In the genomic region with DNA sequence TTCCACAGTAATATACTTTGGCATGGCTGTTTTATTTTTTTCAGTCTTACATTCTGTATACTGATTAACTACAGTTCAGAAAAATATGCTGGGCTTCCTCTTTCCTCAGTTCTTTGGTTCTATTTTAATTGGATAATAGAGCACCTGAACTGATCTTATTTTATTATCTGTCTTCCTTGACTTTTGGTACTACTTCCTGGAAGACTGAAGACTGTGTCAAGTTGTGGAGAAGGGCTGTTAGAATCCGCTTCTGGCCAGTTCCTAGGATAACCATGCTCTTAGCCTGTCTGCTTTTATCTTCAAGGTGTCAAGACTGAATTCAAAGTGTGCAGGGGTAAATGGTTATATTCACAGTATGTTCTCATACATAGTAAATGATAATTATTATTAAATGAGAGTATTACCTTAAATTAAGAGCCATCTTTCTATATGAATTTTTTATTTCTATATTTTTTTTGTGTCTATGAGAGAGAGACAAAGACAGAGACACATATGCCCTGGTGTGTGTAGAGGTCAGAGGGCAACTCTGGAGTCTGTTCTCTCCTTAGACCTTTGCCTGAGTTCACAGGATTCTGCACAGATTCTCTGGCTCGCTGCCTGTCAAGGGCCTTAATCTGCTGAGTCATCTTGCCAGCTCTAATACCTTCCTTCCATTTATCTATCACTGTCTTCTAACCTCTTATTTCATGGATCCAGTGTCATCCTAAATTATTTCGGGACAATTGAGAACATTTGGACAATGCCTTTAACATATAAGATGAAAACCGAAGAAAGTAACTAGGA, we compare ENCODE assay signal across 16 mouse cellular contexts. TPM values are rescaled to one million over a fixed set of nuclear protein-coding genes. Genes with fewer than 3 reads are reported as not detected.
DNase-seq lines count a peak whose midpoint lies in the region; ATAC-seq lines count a peak whose summit lies in the region.
"Had no signal": no experiment of that assay in that cellular context is flagged by ENCODE, and none has a peak within 500 bp of the region (broad histone marks: within the 10 kb centered on the region; RNA-seq: fewer than 3 reads in every experiment).

No protein-coding gene starts in this region.

- ATAC-seq in kidney, embryonic 16.5 days (ENCODE audit: low FRiP score, low TSS enrichment): no peak
- ATAC-seq in intestine, embryonic 16.5 days: peak; percentile 61
- ATAC-seq: forebrain, postnatal 0 days had no signal

- no peak overlapping the region for H3K4me2 ChIP-seq in kidney, embryonic 16.5 days (replicated peaks; ENCODE audit: low read depth, low read length)
- no peak overlapping the region for H3K4me2 ChIP-seq in intestine, embryonic 16.5 days (ENCODE audit: low read depth, low read length)
- H3K4me2 ChIP-seq: embryonic facial prominence, embryonic 15.5 days; liver, embryonic 13.5 days had no signal

- 38% methylated on average over 4 of the region's 4 CpGs for WGBS in kidney, embryonic 16.5 days
- WGBS in intestine, embryonic 16.5 days: 56% methylated on average over 4 of the region's 4 CpGs

- no peak overlapping the region for H3K4me3 ChIP-seq in kidney, embryonic 16.5 days (ENCODE audit: low read length)
- H3K4me3 ChIP-seq in intestine, embryonic 16.5 days (ENCODE audit: low read length): no peak overlapping the region
- H3K4me3 ChIP-seq: embryonic facial prominence, embryonic 15.5 days; liver, embryonic 13.5 days; myocyte had no signal

- H3K36me3 ChIP-seq in kidney, embryonic 16.5 days (ENCODE audit: insufficient read depth, low read length): no peaks in the 10 kb centered on the region
- H3K36me3 ChIP-seq in intestine, embryonic 16.5 days (ENCODE audit: control insufficient read depth, insufficient read depth, low read length): no peaks in the 10 kb centered on the region
- H3K36me3 ChIP-seq: embryonic facial prominence, embryonic 15.5 days; liver, embryonic 13.5 days had no signal

- no peaks in the 10 kb centered on the region for H3K9me3 ChIP-seq in kidney, embryonic 16.5 days (ENCODE audit: low read length)
- H3K9me3 ChIP-seq in intestine, embryonic 16.5 days (ENCODE audit: control insufficient read depth, low read length): no peaks in the 10 kb centered on the region
- H3K9me3 ChIP-seq: embryonic facial prominence, embryonic 15.5 days; liver, embryonic 13.5 days had no signal

- intact Hi-C loops in heart, postnatal 36 days (cut with DNase I): no loop called here

- no peak overlapping the region for H3K9ac ChIP-seq in kidney, embryonic 16.5 days (replicated peaks; ENCODE audit: low read length)
- H3K9ac ChIP-seq in intestine, embryonic 16.5 days (ENCODE audit: low read depth, low read length): no peak overlapping the region
- H3K9ac ChIP-seq: embryonic facial prominence, embryonic 15.5 days; forebrain, postnatal 0 days; liver, embryonic 13.5 days had no signal

- peak; percentile 60 for DNase-seq in kidney, adult 18-20 months
- DNase-seq in adrenal gland, adult 8-10 months: peak; percentile 45
- DNase-seq in mesoderm, embryonic 11.5 days (ENCODE audit: low read depth, low spot score): peak; percentile 36
- DNase-seq in heart, postnatal 36 days: no peak
- DNase-seq in spleen, postnatal 14 days (ENCODE audit: low spot score in 2 of 2): no peak
- DNase-seq in ovary, adult 18-20 months (ENCODE audit: low spot score): no peak
- DNase-seq: cerebellum, adult 9-10 months; forebrain, postnatal 0 days; heart, adult 18-20 months; heart, postnatal 4 days; liver, embryonic 13.5 days; thymus, adult 2 months had no signal

- H3K27ac ChIP-seq in kidney, embryonic 16.5 days (ENCODE audit: low read length): no peak overlapping the region
- H3K27ac ChIP-seq in intestine, embryonic 16.5 days (ENCODE audit: low read length): peak overlapping the region; percentile 45
- H3K27ac ChIP-seq: embryonic facial prominence, embryonic 15.5 days; liver, embryonic 13.5 days had no signal

- peaks cover 14% of the 10 kb centered on the region for H3K4me1 ChIP-seq in kidney, embryonic 16.5 days (ENCODE audit: insufficient read depth, low read length)
- H3K4me1 ChIP-seq in intestine, embryonic 16.5 days (ENCODE audit: control insufficient read depth, insufficient read depth, low read length): peaks cover 21% of the 10 kb centered on the region

- H3K27me3 ChIP-seq in kidney, embryonic 16.5 days (ENCODE audit: insufficient read depth, low read length): no peaks in the 10 kb centered on the region
- H3K27me3 ChIP-seq in intestine, embryonic 16.5 days (replicated peaks; ENCODE audit: control insufficient read depth, insufficient read depth, low read length): no peaks in the 10 kb centered on the region
- H3K27me3 ChIP-seq: embryonic facial prominence, embryonic 15.5 days; liver, embryonic 13.5 days had no signal

RNA-seq across cellular contexts. Expression of gene Znrf2, which starts 39.3 kb away (rescaled TPM):
- 4.1 and 4.4 TPM in 2 replicates for polyA plus RNA-seq in kidney, embryonic 16.5 days (2015; fragmentation: Nextera tagmentation; extraction: Ambion mirVana)
- 10 to 100 TPM; 50.4 to 77.4 (median 56.5) TPM for total RNA-seq in adrenal gland, adult 8-10 months (2022)
- 5.0 and 5.5 TPM in 2 replicates for polyA plus RNA-seq in intestine, embryonic 16.5 days (2015; fragmentation: Nextera tagmentation; extraction: Ambion mirVana)
- 10 to 100 TPM; 16.1 to 18.1 TPM for total RNA-seq in heart, postnatal 36 days (2021)

Comparison
In these comparisons a context has a peak if more than half of its experiments do, and no peak if none do; other contexts are left out.
1. DNase-seq: peak in kidney, adult 18-20 months (single experiment), adrenal gland, adult 8-10 months (single experiment) and mesoderm, embryonic 11.5 days (single experiment); none in heart, postnatal 36 days (0 of 2), spleen, postnatal 14 days (0 of 2) and ovary, adult 18-20 months (single experiment).